Mouse (Mus musculus): Measurements from ENCODE around the gene Olfr876. TPM values are rescaled to one million over a fixed set of nuclear protein-coding genes. Genes with fewer than 3 reads are reported as not detected.

Gene Olfr876
- polyA plus RNA-seq (2012; rRNA removed) (not detected in 2 replicates), polyA plus RNA-seq (2014; fragmentation: Nextera tagmentation; extraction: Ambion mirVana) (not detected in 2 replicates)

DNA sequence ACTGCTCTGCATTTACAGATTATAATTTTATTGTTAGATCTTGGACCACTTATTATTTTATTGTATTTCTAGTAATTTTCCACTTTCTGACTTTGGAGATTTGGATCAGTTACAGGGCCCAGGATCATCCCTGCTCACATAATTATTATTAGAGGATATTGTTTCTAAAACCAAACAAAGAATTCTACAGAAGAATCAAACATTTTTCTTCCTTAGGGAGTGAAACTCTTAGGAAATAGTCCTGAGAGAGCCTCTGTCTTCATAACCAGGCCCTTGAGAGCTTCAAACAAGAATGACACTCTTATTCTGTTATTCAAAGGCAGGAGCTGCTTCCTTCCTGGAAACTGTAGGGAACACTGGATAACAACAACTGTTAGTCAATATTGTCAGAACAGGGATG, at the start of gene Olfr876:
Gene Olfr876, plus strand, starts transcription at position 301 of the 400 bp plus-strand sequence.
- H3K27ac ChIP-seq, result no peak within 1 kb of the TSS
- H3K4me3 ChIP-seq (ENCODE audit: insufficient read depth in 1 of 2, low read depth in 2 of 2, low read length in 2 of 2), result no peak within 1 kb of the TSS
- TF ChIP-seq EP300 (IDR thresholded peaks at IDR 0.05; ENCODE audit: low read depth) (no peak), CTCF (IDR thresholded peaks at IDR 0.05; ENCODE audit: low read depth) (no peak)
- no peaks in the 10 kb centered on the region for H3K9me3 ChIP-seq (ENCODE audit: control insufficient read depth, low read length)
- no peak within 1 kb of the TSS for H3K9ac ChIP-seq (replicated peaks)
- H3K27me3 ChIP-seq (ENCODE audit: control insufficient read depth, insufficient read depth, low read length), result no peaks in the 10 kb centered on the region
- no peak for ATAC-seq (ENCODE audit: insufficient read depth)
- no peaks in the 10 kb centered on the region for H3K4me1 ChIP-seq (replicated peaks; ENCODE audit: control insufficient read depth in 2 of 2, insufficient read depth in 2 of 2, low read length in 1 of 2)
- no peaks in the 10 kb centered on the region for H3K36me3 ChIP-seq (replicated peaks; ENCODE audit: control insufficient read depth, insufficient read depth, low read depth)
- H3K4me2 ChIP-seq (ENCODE audit: low read depth), result no peak within 1 kb of the TSS
- DNase-seq (ENCODE audit: low read depth in 3 of 3, low spot score in 3 of 3), result no peak

DNA sequence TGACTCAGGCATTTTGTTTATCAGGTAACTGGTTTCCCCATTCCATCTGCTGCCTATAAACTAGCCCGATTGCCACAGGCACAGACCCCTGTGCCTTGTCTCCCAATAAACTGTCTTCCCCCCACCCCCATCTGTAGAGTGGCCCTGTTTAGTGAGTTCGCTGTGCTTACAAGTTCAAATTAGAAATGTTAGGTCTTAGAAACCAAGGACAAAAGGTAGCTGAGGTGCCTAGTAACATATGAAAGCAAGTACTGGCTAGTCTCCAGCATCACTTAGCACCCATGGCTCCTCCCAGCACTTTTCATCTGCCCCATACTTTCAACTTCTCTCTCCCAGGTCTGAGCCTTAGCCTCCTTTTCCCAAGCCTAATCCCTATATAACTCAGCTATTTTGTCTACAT, 41.1 kb upstream of the Olfr876 start:
- no peak for ATAC-seq (ENCODE audit: insufficient read depth)
- TF ChIP-seq EP300 (IDR thresholded peaks at IDR 0.05; ENCODE audit: low read depth) (no peak), CTCF (IDR thresholded peaks at IDR 0.05; ENCODE audit: low read depth) (no peak)

DNA sequence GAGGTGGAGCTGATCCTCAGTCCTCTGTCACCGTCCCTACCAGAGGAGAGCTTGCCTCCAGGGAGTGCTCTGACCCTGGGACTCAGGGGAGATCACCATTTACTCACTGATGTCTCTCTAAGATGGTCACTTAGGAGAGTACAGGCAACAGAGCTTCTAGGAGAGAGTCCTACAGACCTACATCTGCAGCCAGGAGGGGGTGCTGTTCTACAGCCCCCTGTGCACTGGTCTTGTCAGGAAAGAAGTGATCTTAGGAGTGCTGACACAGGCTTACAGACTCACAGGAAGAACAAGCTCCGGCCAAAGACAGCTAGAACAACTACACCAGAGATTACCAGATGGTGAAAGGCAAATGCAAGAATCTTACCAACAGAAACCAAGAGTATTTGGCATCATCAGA, 40.3 kb upstream of the Olfr876 start:
- 35% methylated on average over 2 of the region's 2 CpGs for WGBS (ENCODE audit: insufficient replicate concordance)
- TF ChIP-seq EP300 (IDR thresholded peaks at IDR 0.05; ENCODE audit: low read depth), result no peak
- peak; percentile 28; the same call in 1 of the 2 replicates for TF ChIP-seq CTCF (IDR thresholded peaks at IDR 0.05; ENCODE audit: low read depth)
- Histone ChIP-seq H3K4me1 (replicated peaks; ENCODE audit: control insufficient read depth in 2 of 2, insufficient read depth in 2 of 2, low read length in 1 of 2) (no peaks in the 10 kb centered on the region), H3K4me2 (ENCODE audit: low read depth) (no peak overlapping the region), H3K4me3 (ENCODE audit: insufficient read depth in 1 of 2, low read depth in 2 of 2, low read length in 2 of 2) (no peak overlapping the region), H3K27me3 (ENCODE audit: control insufficient read depth, insufficient read depth, low read length) (no peaks in the 10 kb centered on the region), H3K9me3 (ENCODE audit: control insufficient read depth, low read length) (no peaks in the 10 kb centered on the region), H3K9ac (replicated peaks) (no peak overlapping the region), H3K36me3 (replicated peaks; ENCODE audit: control insufficient read depth, insufficient read depth, low read depth) (no peaks in the 10 kb centered on the region), H3K27ac (no peak overlapping the region)
- ATAC-seq (ENCODE audit: insufficient read depth) (no peak), DNase-seq (ENCODE audit: low read depth in 3 of 3, low spot score in 3 of 3) (no peak)

More for the DNA sequence above, 41.1 kb upstream of the Olfr876 start:
- H3K9ac ChIP-seq (replicated peaks), result no peak overlapping the region
- no peak overlapping the region for H3K27ac ChIP-seq
- no peaks in the 10 kb centered on the region for H3K27me3 ChIP-seq (ENCODE audit: control insufficient read depth, insufficient read depth, low read length)
- H3K4me1 ChIP-seq (replicated peaks; ENCODE audit: control insufficient read depth in 2 of 2, insufficient read depth in 2 of 2, low read length in 1 of 2), result no peaks in the 10 kb centered on the region
- 51% methylated on average over 2 of the region's 2 CpGs for WGBS (ENCODE audit: insufficient replicate concordance)
- H3K36me3 ChIP-seq (replicated peaks; ENCODE audit: control insufficient read depth, insufficient read depth, low read depth), result no peaks in the 10 kb centered on the region
- H3K9me3 ChIP-seq (ENCODE audit: control insufficient read depth, low read length), result no peaks in the 10 kb centered on the region
- no peak for DNase-seq (ENCODE audit: low read depth in 3 of 3, low spot score in 3 of 3)
- H3K4me3 ChIP-seq (ENCODE audit: insufficient read depth in 1 of 2, low read depth in 2 of 2, low read length in 2 of 2), result no peak overlapping the region
- H3K4me2 ChIP-seq (ENCODE audit: low read depth), result no peak overlapping the region

DNA sequence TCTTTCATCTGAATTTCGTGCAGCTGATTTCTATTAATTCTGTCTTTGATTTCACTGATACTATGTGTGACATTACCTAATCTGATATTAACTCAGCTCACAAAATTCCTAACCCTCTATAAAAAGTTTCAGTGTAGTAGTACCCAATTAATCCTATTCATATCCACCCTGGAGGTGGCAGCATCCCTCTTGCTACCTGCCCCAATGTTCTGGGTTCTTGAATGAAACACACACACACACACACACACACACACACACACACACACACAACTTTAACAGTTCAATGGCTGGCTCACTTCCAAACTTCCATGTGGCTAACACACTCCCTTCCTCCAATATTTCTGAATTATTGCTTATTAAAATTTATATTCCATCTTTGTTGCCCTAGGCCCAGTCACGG, 32.2 kb upstream of the Olfr876 start:
- Histone ChIP-seq H3K27ac (no peak overlapping the region), H3K27me3 (ENCODE audit: control insufficient read depth, insufficient read depth, low read length) (no peaks in the 10 kb centered on the region), H3K9ac (replicated peaks) (no peak overlapping the region), H3K4me2 (ENCODE audit: low read depth) (no peak overlapping the region), H3K4me3 (ENCODE audit: insufficient read depth in 1 of 2, low read depth in 2 of 2, low read length in 2 of 2) (no peak overlapping the region), H3K4me1 (replicated peaks; ENCODE audit: control insufficient read depth in 2 of 2, insufficient read depth in 2 of 2, low read length in 1 of 2) (no peaks in the 10 kb centered on the region), H3K36me3 (replicated peaks; ENCODE audit: control insufficient read depth, insufficient read depth, low read depth) (no peaks in the 10 kb centered on the region), H3K9me3 (ENCODE audit: control insufficient read depth, low read length) (no peaks in the 10 kb centered on the region)
- TF ChIP-seq EP300 (IDR thresholded peaks at IDR 0.05; ENCODE audit: low read depth), result no peak
- no peak for TF ChIP-seq CTCF (IDR thresholded peaks at IDR 0.05; ENCODE audit: low read depth)
- ATAC-seq (ENCODE audit: insufficient read depth), result no peak
- no peak for DNase-seq (ENCODE audit: low read depth in 3 of 3, low spot score in 3 of 3)
- WGBS (ENCODE audit: insufficient replicate concordance), result 33% methylated on average over 2 of the region's 2 CpGs

DNA sequence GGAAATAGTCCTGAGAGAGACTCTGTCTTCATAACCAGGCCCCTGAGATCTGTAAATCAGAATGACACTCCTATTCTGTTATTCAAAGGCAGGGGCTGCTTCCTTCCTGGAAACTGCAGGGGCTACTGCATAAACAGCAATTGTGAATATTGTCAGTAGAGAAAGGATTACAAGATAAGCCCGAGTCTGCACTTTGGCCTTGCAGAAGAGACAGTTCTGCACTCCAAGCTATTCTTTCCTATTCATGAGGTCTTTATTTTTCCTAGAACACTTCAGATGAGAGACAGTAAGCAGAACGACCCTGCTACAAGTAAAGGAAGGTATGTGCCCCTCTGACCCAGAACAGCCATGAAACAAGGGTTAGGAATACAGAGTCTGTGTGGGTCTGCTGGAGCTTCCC, 31.1 kb upstream of the Olfr876 start, which contains the start of gene Olfr875:
Gene Olfr875, plus strand, starts transcription at position 99 of the 400 bp plus-strand sequence.
- ATAC-seq (ENCODE audit: insufficient read depth) (no peak), DNase-seq (ENCODE audit: low read depth in 3 of 3, low spot score in 3 of 3) (no peak)
- no peak within 1 kb of the TSS for H3K27ac ChIP-seq
- no peaks in the 10 kb centered on the region for H3K36me3 ChIP-seq (replicated peaks; ENCODE audit: control insufficient read depth, insufficient read depth, low read depth)
- no peaks in the 10 kb centered on the region for H3K4me1 ChIP-seq (replicated peaks; ENCODE audit: control insufficient read depth in 2 of 2, insufficient read depth in 2 of 2, low read length in 1 of 2)
- no peaks in the 10 kb centered on the region for H3K9me3 ChIP-seq (ENCODE audit: control insufficient read depth, low read length)
- no peak for TF ChIP-seq EP300 (IDR thresholded peaks at IDR 0.05; ENCODE audit: low read depth)
- no peak for TF ChIP-seq CTCF (IDR thresholded peaks at IDR 0.05; ENCODE audit: low read depth)
- no peak within 1 kb of the TSS for H3K4me3 ChIP-seq (ENCODE audit: insufficient read depth in 1 of 2, low read depth in 2 of 2, low read length in 2 of 2)
- 10% methylated on average over 2 of the region's 2 CpGs for WGBS (ENCODE audit: insufficient replicate concordance)
- no peak within 1 kb of the TSS for H3K9ac ChIP-seq (replicated peaks)
- no peak within 1 kb of the TSS for H3K4me2 ChIP-seq (ENCODE audit: low read depth)
- H3K27me3 ChIP-seq (ENCODE audit: control insufficient read depth, insufficient read depth, low read length), result no peaks in the 10 kb centered on the region

Measured in liver, embryonic 14.5 days (tissue).